16 mouse cellular contexts compared by ENCODE assay signal in the genomic region with DNA sequence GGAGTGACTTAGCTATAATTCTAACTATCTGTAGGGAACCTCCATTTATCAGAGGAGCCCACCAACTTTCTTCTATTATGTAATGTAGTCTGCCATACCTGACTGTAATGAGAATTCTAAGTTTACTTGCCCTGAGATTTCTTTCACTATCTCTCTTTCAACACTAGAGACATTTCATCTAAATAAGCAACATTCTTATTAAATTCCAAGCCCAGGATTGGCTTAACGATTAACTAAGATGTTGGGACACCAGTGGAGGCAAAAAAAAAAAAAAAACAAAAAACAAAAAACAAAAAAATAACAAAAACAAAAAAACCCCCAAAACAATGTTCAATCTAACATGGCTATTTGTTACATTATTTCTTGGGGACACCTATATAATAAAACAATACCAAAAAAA.
"Had no signal": no experiment of that assay in that cellular context is flagged by ENCODE, and none has a peak within 500 bp of the region (broad histone marks: within the 10 kb centered on the region; RNA-seq: fewer than 3 reads in every experiment).

No protein-coding gene starts in this region.

- H3K27me3 ChIP-seq: lung, embryonic 15.5 days; megakaryocyte, embryonic 14.5 days; midbrain, embryonic 13.5 days; midbrain, embryonic 15.5 days; neural tube, embryonic 12.5 days; stomach, embryonic 15.5 days had no signal

- H3K9me3 ChIP-seq: lung, embryonic 15.5 days; megakaryocyte, embryonic 14.5 days; midbrain, embryonic 13.5 days; midbrain, embryonic 15.5 days; stomach, embryonic 15.5 days had no signal

- H3K27ac ChIP-seq: lung, embryonic 15.5 days; macrophage; midbrain, embryonic 13.5 days; midbrain, embryonic 15.5 days; neural tube, embryonic 12.5 days; stomach, embryonic 15.5 days; stomach, postnatal 0 days had no signal

- H3K4me3 ChIP-seq: lung, embryonic 15.5 days; megakaryocyte, embryonic 14.5 days; midbrain, embryonic 13.5 days; midbrain, embryonic 15.5 days; neural tube, embryonic 12.5 days; stomach, embryonic 15.5 days had no signal

- H3K36me3 ChIP-seq: midbrain, embryonic 15.5 days; stomach, embryonic 15.5 days had no signal

- H3K9ac ChIP-seq: lung, embryonic 15.5 days; midbrain, embryonic 13.5 days; midbrain, embryonic 15.5 days; neural tube, embryonic 12.5 days; stomach, embryonic 15.5 days had no signal

- DNase-seq: lung, postnatal 14 days; lung, postnatal 36 days; right cerebral cortex, postnatal 14 days; thymus, adult 2 months; thymus, postnatal 25 days; thymus, postnatal 4 days had no signal

- ATAC-seq: lung, postnatal 0 days; midbrain, embryonic 13.5 days; midbrain, embryonic 15.5 days had no signal

- H3K4me2 ChIP-seq: lung, embryonic 15.5 days; midbrain, embryonic 11.5 days; midbrain, embryonic 13.5 days; midbrain, embryonic 15.5 days; neural tube, embryonic 12.5 days; stomach, embryonic 15.5 days had no signal
